Mouse (Mus musculus) skeletal muscle tissue, adult 2 months (tissue): ENCODE results near the gene 1700069L16Rik.

Experiments
- DNase-seq: peaks from one replicate; pipeline ENCODE4 v3.0.0-alpha.2; 2012; ENCODE audit warnings: low read depth, low spot score

The 1700069L16Rik gene

DNA sequence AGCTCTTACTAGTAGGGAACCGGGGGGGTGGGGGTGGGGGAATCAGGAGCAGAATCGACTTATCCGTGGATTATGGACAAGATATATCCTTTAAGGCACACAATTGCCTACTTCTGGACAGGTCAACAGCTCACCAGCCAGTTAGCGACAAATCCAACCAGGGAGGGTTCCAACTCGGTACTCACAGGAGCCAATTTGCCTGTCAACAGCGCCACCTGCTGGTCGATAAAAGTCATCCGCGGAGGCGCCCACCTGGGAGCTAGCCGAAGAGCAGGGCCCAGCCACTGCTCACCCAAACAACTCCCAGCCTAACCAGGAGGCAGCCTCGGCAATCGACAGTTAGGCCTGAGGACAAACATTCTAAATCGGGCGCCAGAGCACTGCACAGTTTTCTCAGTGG is at the start of gene 1700069L16Rik:
Gene 1700069L16Rik (minus strand): TSS at position 327 of the 400 bp plus-strand sequence.
- peak; percentile 59 for DNase-seq

GRCm38 (mm10) chr5:113773664-113774063 is 49.1 kb upstream of the 1700069L16Rik start:
- DNase-seq = peak; percentile 72

DNA sequence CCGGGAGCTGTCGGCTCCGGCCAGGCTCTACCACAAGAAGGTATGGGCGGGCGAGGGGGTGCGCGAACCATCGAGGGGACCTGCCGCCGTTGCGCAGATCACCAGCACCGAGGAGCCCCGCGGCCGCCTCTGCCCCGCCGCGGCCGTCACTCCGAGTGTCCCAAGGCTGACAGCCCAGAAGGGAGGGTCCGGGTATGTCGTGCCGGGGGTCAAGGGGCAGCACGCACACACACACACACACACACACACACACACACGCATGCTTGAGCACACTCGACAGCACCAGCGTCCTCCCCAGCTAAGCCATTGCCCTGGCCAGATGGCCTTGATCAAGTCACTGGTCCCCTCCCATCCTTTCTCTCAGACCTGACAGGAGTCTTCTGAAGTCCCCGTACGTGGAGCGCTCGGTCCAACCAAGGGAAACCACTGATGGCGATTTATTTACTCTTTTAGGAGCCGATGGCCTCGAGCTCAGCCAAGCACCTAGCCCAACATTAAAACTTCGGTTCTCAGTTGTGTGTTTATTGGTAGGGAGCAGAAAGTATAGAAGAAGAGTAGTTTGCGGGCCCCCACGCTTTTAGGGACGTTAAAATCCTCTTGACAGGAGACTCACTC is 48.4 kb upstream of the 1700069L16Rik start:
- no peak for DNase-seq

DNA sequence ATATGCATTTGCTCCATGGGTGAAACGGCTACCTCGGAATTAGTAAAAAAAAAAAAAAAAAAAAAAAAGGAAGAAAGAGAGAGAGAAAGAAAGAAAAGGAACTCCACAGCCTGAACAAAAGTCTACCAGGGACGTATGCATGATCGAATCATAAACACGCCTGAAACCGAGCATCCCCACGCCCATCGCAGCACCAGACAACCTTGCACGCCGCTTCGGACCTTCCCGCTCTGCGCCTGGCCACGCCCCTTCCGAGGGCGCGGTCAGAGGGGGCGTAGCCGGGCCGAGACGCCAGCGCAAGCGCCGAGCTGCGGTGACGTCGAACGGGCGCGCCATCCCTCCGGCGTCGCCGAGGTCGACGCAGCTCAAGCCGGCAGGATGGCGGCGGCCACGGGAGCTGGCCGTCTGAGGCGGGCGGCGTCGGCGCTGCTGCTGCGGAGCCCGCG is 47.9 kb upstream of the 1700069L16Rik start, which contains the start of the genes Sart3 and Iscu:
Gene Sart3 (minus strand): TSS at position 61 of the 446 bp plus-strand sequence.
Gene Iscu (plus strand): TSS at position 299 of the 446 bp plus-strand sequence.
- DNase-seq = peak; percentile 94

DNA sequence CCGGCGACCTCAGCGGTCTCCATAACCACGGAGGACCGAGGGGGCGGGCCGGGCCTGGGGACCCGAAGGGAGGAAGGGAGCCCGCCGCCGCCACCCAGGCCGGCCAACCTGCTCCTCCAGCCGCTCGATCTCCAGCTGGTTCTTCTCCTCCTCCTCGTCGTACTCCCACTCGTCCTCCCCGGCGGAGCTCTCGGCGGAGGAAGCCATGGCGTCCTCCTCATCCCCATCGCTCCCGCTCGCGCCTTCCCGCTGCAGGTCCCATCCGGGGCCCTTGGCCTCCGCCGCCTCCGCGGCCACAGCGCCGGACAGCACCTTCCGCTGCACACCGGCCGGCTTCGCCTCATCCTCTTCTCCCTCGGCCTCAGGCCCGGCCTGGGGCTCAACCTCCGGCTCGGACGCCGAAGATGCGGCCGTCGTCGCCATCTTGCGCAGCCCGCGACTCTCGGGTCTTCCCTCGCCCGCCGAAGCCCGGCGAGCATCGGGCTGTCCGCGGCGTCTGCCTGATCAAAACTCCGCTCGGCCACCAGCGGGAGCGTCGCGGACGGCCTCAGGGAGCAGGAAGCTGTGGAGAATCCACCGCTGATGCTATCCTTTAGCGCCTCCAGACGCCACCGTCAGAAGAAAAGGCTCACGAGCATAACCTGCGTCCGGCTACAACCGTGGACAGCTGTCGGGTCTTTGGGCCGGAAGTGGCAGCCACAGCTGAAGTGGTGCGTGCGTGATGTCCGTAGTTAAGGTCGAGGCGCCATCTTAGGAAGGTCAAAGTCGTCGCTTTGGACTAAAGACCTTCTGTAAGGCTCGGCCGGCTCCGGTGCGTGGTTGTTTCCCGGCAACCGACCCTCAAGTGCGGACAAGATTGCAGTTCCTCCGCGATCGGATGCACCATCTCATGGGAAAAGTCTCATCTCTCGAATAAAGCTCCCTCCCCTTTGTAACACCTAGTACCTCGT is 46.9 kb upstream of the 1700069L16Rik start:
- DNase-seq = peak; percentile 90

- DNase-seq = no peak
Measured at GRCm38 (mm10) chr5:113768806-113769205, 44.2 kb upstream of the 1700069L16Rik start.

GRCm38 (mm10) chr5:113765641-113766526 is 41.3 kb upstream of the 1700069L16Rik start:
- DNase-seq = no peak

DNA sequence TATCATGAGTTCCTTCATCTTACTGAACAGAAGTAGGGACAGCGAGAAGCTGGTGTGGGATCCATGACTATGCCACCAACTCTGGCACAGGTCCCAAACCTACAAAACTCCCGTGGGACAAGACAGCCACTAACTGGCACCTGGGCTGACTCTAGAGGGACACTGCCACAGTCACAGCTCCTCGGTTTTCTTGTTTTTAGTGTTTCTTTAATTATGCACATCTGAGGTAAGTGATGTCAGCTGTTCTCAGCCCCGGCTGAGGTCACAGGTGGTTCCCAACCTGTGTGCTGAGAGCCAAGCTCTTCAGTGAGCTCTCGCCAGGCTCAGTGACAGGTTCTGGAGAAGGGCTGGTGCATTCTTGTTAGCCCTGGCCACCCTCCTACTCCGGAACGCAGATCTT is 39.9 kb upstream of the 1700069L16Rik start:
- DNase-seq = no peak

- DNase-seq = no peak
Measured at GRCm38 (mm10) chr5:113761585-113761984, 37.0 kb upstream of the 1700069L16Rik start.

- DNase-seq = no peak
Measured at GRCm38 (mm10) chr5:113755347-113756030, 30.9 kb upstream of the 1700069L16Rik start.

DNA sequence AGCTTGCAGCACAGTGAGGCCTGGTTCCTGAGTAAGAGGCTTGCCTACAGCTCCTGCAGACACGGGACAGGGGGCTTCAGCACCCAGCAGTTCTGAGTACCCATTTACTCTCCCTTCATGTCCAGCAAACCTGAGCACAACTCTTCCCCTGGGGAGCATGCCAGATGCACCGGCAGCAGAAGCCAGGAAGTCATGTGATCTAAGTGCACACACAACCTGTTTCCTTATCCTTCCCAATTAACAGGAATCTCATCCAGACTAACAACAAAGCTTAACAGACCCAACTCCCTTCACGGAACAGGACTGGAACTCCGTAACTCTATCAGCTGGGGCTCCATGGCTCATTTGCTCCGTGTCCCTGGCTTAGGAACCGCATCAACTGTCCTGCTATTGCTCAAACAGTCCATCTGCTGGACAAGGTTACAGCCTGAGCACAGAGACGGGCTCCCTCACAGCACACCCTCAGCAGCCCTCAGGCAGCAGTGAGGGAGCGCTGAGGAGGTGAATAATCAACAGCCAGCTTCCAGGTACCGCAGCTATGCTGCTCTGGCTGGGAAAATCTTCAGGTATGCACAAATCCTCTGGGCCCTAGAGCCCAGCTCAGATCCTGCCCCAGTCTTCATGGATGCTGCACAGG is 27.1 kb upstream of the 1700069L16Rik start:
- no peak for DNase-seq

DNA sequence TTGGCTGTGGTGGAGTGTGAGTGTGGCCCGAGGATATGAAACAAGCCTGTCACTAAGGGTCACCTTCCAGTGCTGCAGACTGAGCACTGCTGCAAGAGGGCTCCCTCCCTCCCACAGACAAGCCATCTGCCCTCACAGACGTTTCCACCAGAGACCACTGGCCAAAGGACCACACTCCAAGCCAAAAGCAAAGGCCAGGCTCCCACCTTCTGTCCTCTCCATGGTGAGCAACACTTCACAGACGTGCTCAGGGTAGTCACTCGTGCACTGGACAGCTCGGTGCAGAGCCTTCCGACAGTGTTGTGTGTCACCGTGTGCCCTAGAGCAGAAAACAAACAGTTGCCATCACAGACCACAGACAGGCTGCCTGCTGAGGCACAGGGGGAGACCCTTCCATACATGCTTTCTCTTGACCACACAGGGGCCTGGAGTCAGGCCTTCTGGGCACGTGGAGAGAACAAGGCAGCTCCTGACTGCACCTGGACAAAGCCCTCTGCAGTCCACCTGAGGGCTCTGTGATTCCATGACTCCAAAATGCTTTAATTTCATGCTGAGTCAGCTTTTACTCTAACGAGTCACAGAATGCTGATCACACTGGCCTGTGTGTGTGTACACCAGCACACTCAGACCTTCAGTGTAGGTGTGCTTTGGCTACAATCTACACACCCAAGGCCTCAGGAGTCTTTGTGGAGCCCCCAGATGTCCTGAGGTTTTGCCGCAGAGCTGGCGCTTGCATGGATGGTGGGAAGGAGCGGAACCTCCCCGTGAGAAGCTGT is 24.2 kb upstream of the 1700069L16Rik start:
- DNase-seq = no peak

- DNase-seq = no peak
Measured at GRCm38 (mm10) chr5:113747629-113748028, 23.1 kb upstream of the 1700069L16Rik start.

GRCm38 (mm10) chr5:113737607-113738237 is 13.2 kb upstream of the 1700069L16Rik start:
- no peak for DNase-seq

DNA sequence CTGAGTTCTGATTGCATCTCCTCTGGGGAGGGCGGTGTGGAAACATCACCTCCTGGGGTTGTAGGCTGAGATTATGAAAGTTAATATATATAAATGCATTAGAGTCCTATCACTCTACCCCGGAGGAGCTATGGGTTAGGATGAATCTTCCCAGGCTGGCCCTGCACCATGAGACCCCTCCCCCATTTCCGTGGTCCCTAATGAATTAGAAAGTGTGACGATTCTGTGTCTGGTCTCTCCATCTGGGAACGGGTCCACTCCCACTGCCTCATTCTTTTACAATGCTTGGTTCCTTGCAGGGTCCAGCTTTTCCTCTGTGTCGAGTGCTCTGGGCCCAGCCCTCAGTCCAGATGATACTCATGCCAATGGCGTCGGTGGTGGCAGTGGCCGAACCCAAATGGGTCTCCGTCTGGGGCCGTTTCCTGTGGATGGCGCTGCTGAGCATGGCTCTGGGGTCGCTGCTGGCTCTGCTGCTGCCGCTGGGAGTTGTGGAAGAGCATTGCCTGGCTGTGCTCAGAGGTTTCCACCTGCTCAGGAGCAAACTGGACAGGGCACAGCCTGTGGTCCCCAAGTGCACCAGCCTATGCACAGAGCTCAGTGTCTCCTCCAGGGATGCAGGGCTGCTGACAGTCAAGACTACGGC is 12.1 kb upstream of the 1700069L16Rik start:
- no peak for DNase-seq

DNA sequence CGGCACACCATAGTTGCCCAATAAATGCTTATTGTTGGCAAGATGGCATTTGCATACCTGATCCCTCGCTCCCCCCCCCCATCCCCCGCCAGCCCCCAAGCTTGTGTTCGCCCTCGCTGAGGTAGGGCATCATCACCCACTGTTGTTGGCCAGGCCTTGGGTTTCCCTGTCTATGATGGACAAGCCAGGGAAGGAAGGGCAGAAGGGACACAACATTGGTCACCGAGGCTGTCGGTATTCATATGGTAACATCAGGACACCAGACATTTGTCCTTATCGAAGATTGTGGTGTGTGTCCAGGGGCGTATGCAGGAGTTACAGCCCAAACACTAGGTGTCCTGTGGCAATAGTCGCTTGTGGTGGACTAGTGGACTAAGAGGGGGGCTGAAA is 11.5 kb upstream of the 1700069L16Rik start:
- no peak for DNase-seq

DNA sequence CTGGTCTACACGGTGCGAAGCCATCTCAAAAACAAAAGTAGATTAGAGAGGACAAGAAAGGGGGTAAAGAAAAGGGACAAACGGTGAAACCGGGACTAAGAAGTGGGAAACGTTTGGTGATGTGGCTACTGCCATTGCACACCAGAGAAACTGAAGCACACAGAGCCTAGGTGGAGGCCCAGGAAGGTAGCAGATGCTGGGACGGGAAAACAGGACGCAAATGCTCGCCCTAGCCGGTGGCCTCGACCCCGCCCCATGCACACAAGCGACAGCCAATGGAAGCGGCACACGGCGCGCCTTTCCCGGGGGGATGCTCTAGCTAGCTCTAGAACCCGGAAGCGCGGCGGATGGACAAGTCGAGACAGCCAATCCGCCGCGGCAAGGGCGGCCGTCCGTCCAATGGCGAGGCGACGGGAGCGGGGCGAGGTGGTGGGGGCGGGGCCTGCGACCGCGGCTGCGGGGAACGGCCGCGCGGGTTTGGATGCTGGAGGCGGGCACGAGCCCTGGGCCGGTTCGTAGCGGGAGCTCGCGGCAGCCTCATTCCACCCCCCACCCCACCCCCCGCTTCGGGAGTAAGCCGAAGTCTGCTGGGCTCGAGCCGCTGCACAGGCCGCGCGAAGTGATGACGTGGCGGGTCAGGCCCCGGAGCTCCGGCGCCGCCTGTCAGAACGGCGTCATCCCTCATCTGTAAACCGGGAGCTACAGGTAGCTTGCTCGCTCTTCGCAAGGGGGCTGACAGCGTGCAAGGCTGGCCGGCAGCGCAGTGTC is 11.0 kb upstream of the 1700069L16Rik start, which contains the start of gene Ficd:
Gene Ficd (plus strand): TSS at position 459 of the 768 bp plus-strand sequence.
- peak; percentile 96 for DNase-seq

DNA sequence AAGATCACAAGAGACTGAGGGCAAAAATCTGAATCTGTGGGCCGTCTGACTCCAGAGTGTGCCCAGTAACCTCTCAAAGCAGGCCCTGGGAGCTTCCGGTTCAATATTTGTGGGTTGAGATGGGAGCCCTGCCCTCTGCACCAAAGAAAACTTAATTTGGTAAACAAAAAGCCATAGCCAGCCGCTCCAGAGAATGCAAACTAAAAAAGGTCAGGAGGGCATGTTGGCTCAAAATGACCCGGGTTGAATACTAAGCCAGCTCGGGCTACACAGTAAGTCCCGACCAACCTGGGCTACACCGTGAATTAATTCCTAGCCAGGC is 10.4 kb upstream of the 1700069L16Rik start:
- DNase-seq = no peak
